Mouse (Mus musculus): ENCODE measurements around the gene Nbl1.

DNA sequence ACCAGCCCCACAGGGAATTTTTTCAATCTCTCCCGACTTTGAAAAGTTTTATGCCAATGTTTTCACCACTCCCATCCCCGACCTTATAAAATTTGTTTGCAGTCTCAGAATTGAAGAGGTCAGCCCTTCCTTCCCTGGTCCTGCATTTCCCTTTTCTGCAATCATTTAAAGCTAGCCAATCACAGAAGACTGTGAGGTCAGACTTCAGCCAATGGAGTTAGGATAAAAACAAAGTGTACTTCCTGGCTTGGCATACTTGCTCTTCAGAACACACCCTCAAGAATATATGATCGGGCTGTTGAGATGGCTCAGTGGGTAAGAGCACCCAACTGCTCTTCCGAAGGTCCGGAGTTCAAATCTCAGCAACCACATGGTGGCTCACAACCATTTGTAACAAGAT lies 40.3 kb upstream of the Nbl1 start:
- TF ChIP-seq CTCF (IDR thresholded peaks at IDR 0.05; ENCODE audit: control insufficient read depth, insufficient read depth, insufficient replicate concordance, low read depth, low read length): no peak
- no peak for TF ChIP-seq POLR2A (IDR thresholded peaks at IDR 0.05; ENCODE audit: control insufficient read depth, low read depth, low read length)

All from testis, adult 2 months (tissue).